Mouse (Mus musculus): ENCODE data around the gene Stab1. TPM values are rescaled to one million over a fixed set of nuclear protein-coding genes. Genes with fewer than 3 reads are reported as not detected.

Gene Stab1
- polyA plus RNA-seq, 1 experiment from 2014 or later = 32.2 TPM

DNA sequence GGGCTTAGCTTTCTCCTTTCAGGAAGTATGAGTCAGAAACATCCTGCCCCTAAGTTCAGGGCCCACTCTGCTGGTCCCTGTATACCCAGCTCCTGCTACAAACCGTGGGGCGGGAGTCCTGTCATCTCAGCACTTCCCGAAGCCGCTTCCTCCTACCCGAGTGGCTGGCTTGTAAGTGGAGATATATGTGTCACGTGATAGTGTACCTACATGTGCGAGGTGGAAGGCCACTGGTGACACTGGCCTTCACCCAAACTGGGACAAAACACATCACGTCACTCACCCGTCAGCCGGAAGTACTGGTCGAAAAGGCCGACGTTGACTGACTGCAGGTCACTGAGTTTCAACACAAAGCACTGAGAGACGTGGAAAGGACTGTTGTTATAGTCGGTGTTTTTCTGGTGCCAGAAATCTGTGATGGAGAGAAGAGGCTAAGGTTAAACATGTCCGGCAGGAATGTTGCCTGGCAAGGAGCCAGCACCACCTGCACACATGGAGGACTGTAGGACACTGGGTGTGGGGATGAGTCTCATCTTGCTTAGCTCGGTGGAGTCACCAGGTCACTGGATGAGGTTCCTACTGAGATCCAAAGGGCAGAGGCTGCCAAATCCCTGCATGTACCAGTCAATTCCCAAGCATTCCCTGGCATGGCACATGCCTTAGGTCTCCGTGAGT is 4.5 kb upstream of the Stab1 start:
- H3K27me3 ChIP-seq (ENCODE audit: control insufficient read depth, insufficient read depth, low read depth, low read length) = no peaks in the 10 kb centered on the region
- H3K9me3 ChIP-seq (replicated peaks; ENCODE audit: control insufficient read depth, low read length) = no peaks in the 10 kb centered on the region
- no peak overlapping the region for H3K9ac ChIP-seq (ENCODE audit: low read depth, low read length)
- H3K27ac ChIP-seq (ENCODE audit: low read length) = no peak overlapping the region
- no peak overlapping the region for H3K4me2 ChIP-seq (ENCODE audit: low read depth, low read length)
- no peak overlapping the region for H3K4me3 ChIP-seq (ENCODE audit: low read depth, low read length)
- peak; percentile 51 for ATAC-seq (ENCODE audit: low read depth)
- peaks cover 5% of the 10 kb centered on the region for H3K4me1 ChIP-seq (ENCODE audit: control insufficient read depth, low read depth, low read length)
- H3K36me3 ChIP-seq (ENCODE audit: control insufficient read depth, insufficient read depth) = peaks cover 40% of the 10 kb centered on the region
- 69% methylated on average over 18 of the region's 18 CpGs for WGBS (ENCODE audit: insufficient replicate concordance)

DNA sequence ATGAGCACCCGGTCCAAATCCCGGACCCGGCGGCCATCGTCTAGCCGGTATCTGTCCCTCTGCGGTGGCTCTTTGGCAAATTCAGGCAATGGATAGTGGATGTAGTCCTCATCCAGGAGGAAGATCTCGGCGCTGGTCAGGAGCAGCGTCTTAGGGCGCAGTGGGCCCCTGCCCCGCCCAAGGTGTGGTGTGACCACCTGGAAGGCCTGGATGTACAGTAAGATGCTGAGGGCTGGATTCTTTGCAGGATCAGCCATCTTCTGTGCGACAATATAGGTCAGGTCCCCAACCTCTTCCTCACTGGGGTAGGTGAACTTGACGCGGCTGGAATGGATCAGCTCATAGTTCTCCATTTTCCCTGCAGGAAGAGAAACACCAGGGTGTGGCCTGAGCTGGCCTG is 3.4 kb upstream of the Stab1 start:
- Histone ChIP-seq H3K9ac (ENCODE audit: low read depth, low read length) (no peak overlapping the region), H3K9me3 (replicated peaks; ENCODE audit: control insufficient read depth, low read length) (no peaks in the 10 kb centered on the region), H3K36me3 (ENCODE audit: control insufficient read depth, insufficient read depth) (peaks cover 37% of the 10 kb centered on the region), H3K4me2 (ENCODE audit: low read depth, low read length) (no peak overlapping the region), H3K27ac (ENCODE audit: low read length) (no peak overlapping the region), H3K4me1 (ENCODE audit: control insufficient read depth, low read depth, low read length) (peaks cover 5% of the 10 kb centered on the region), H3K4me3 (ENCODE audit: low read depth, low read length) (no peak overlapping the region), H3K27me3 (ENCODE audit: control insufficient read depth, insufficient read depth, low read depth, low read length) (no peaks in the 10 kb centered on the region)
- no peak for ATAC-seq (ENCODE audit: low read depth)
- WGBS (ENCODE audit: insufficient replicate concordance) = 87% methylated on average over 15 of the region's 15 CpGs

DNA sequence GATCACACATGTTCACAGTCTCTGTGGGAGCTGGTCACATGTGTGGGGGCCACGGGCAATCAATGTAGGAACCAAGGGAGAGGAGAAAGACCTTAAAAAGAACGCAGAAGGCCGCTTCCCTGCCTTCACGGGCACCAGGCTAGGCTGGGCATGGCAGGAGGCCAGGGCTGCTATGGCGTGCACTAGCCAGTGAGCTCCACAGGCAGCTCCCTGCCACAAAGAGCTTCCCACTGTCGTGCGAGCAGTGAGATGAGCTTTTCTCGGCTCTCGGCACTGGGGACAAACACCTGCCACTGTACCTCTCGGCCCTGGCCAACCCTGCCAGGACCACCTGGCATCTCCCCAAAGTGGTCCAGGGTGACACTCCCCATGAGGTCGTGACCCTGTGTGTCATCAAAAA is 2.9 kb upstream of the Stab1 start:
- WGBS (ENCODE audit: insufficient replicate concordance) = 81% methylated on average over 11 of the region's 11 CpGs
- H3K36me3 ChIP-seq (ENCODE audit: control insufficient read depth, insufficient read depth) = peaks cover 33% of the 10 kb centered on the region

DNA sequence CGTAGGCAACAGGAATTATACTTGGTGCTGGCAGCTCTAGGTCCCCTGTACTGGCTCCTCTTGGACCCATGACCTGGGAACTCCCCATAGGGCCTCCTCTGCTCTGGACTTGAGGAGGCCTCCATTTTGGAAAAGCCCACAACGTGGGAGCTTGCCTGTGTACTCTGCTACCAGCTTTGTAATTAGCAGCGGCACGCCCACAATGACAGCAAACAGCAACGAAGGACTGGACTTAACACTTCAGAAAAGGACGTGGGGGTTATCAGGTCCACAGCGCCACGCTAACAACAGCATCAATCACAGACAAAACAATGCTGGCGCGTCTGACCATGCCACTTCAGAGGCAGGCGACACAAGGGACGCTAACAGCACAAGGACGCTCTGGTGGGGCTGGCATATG is 2.5 kb upstream of the Stab1 start:
- Histone ChIP-seq H3K9ac (ENCODE audit: low read depth, low read length) (no peak overlapping the region), H3K36me3 (ENCODE audit: control insufficient read depth, insufficient read depth) (peaks cover 31% of the 10 kb centered on the region), H3K4me3 (ENCODE audit: low read depth, low read length) (no peak overlapping the region), H3K9me3 (replicated peaks; ENCODE audit: control insufficient read depth, low read length) (no peaks in the 10 kb centered on the region), H3K27ac (ENCODE audit: low read length) (no peak overlapping the region), H3K27me3 (ENCODE audit: control insufficient read depth, insufficient read depth, low read depth, low read length) (no peaks in the 10 kb centered on the region), H3K4me1 (ENCODE audit: control insufficient read depth, low read depth, low read length) (peaks cover 11% of the 10 kb centered on the region), H3K4me2 (ENCODE audit: low read depth, low read length) (no peak overlapping the region)
- WGBS (ENCODE audit: insufficient replicate concordance) = 80% methylated on average over 13 of the region's 13 CpGs
- no peak for ATAC-seq (ENCODE audit: low read depth)

More for the DNA sequence above, 2.9 kb upstream of the Stab1 start:
- no peaks in the 10 kb centered on the region for H3K27me3 ChIP-seq (ENCODE audit: control insufficient read depth, insufficient read depth, low read depth, low read length)
- ATAC-seq (ENCODE audit: low read depth) = no peak
- H3K9me3 ChIP-seq (replicated peaks; ENCODE audit: control insufficient read depth, low read length) = no peaks in the 10 kb centered on the region
- H3K27ac ChIP-seq (ENCODE audit: low read length) = no peak overlapping the region
- H3K9ac ChIP-seq (ENCODE audit: low read depth, low read length) = no peak overlapping the region
- H3K4me1 ChIP-seq (ENCODE audit: control insufficient read depth, low read depth, low read length) = peaks cover 7% of the 10 kb centered on the region
- no peak overlapping the region for H3K4me3 ChIP-seq (ENCODE audit: low read depth, low read length)
- H3K4me2 ChIP-seq (ENCODE audit: low read depth, low read length) = no peak overlapping the region

DNA sequence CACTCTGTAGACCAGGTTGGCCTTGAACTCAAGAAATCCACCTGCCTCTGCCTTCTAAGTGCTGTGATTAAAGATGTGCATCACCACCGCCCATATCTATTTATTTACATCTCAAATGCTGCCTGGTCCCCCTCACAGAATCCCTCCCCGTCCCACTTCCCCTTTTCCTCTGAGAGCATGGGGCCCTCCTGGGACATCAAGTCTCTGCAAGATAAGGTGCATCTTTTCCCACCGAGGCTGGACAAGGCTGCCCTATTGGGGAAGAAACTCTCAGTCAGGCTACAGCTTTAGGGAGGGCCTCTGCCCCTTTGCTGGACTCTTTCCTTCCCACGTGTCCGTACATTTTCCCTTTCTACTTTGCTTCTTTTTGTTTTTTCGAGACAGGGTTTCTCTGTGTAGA is 1.1 kb upstream of the Stab1 start:
- Histone ChIP-seq H3K36me3 (ENCODE audit: control insufficient read depth, insufficient read depth) (peaks cover 31% of the 10 kb centered on the region), H3K9me3 (replicated peaks; ENCODE audit: control insufficient read depth, low read length) (no peaks in the 10 kb centered on the region), H3K27me3 (ENCODE audit: control insufficient read depth, insufficient read depth, low read depth, low read length) (no peaks in the 10 kb centered on the region), H3K27ac (ENCODE audit: low read length) (no peak overlapping the region), H3K4me3 (ENCODE audit: low read depth, low read length) (no peak overlapping the region), H3K4me1 (ENCODE audit: control insufficient read depth, low read depth, low read length) (peaks cover 11% of the 10 kb centered on the region), H3K4me2 (ENCODE audit: low read depth, low read length) (no peak overlapping the region), H3K9ac (ENCODE audit: low read depth, low read length) (no peak overlapping the region)
- 19% methylated on average over 6 of the region's 6 CpGs for WGBS (ENCODE audit: insufficient replicate concordance)
- ATAC-seq (ENCODE audit: low read depth) = no peak

DNA sequence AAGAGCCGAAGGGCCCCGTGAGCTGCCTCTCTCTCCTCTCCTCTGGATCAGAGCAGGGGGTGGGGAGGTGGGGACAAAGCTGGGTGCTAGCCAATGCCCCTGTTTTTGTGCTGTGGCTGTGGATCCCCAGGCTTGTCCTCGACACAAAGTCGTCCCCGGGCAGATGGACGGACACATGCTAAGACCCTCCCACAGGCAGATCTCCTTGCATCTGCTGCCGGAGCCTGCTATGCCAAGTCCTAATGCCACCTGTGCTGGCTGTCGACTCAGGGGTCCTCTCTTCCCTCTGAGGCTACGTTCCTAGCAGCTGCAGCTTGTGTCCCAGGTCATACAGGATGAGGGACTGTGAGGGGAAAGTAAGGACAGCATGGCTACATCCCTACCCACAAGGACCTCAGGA is 1.6 kb downstream of the Stab1 start:
- no peak for ATAC-seq (ENCODE audit: low read depth)
- Histone ChIP-seq H3K4me2 (ENCODE audit: low read depth, low read length) (no peak overlapping the region), H3K4me1 (ENCODE audit: control insufficient read depth, low read depth, low read length) (peaks cover 16% of the 10 kb centered on the region), H3K9me3 (replicated peaks; ENCODE audit: control insufficient read depth, low read length) (no peaks in the 10 kb centered on the region), H3K27me3 (ENCODE audit: control insufficient read depth, insufficient read depth, low read depth, low read length) (no peaks in the 10 kb centered on the region), H3K4me3 (ENCODE audit: low read depth, low read length) (peak overlapping the region; percentile 5), H3K9ac (ENCODE audit: low read depth, low read length) (peak overlapping the region; percentile 26; the same call in 1 of the 2 replicates), H3K36me3 (ENCODE audit: control insufficient read depth, insufficient read depth) (peaks cover 9% of the 10 kb centered on the region), H3K27ac (ENCODE audit: low read length) (no peak overlapping the region)
- WGBS (ENCODE audit: insufficient replicate concordance) = 49% methylated on average over 9 of the region's 9 CpGs

DNA sequence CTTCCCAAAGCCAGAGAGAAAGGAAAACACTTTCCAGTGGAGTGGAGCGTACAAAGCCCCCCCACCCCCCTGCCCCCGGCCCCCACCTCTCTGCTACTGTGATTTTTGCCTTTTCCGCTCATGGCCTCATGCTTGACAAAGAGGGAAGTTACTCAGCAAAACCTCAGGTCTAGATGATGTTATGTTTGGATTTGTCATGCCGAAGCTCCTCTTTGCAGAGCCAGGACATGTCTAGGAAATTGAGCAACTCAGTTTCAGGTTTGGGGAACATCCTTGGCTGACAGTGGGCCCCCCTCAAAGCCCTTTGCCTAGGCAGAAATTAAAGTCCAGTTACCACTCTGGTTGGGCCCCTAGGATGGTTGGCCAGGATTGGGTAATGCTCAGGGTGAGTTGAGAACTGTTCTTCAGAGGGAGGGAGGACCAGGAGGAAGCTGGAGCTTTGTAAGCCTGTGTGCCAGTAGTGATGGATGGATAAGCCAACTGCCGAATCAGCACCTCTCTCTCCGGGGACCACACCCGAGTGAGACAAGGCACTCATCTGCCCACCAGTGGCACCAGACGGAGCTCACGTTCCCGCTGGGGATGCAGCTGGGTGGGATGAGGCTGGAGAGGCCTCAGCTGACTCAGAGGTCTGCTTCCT is 2.3 kb downstream of the Stab1 start:
- Histone ChIP-seq H3K4me3 (ENCODE audit: low read depth, low read length) (peak overlapping the region; percentile 5), H3K9ac (ENCODE audit: low read depth, low read length) (no peak overlapping the region; the same call in 1 of the 2 replicates), H3K36me3 (ENCODE audit: control insufficient read depth, insufficient read depth) (peaks cover 4% of the 10 kb centered on the region; the same call in 1 of the 2 replicates), H3K4me1 (ENCODE audit: control insufficient read depth, low read depth, low read length) (peaks cover 16% of the 10 kb centered on the region), H3K27me3 (ENCODE audit: control insufficient read depth, insufficient read depth, low read depth, low read length) (no peaks in the 10 kb centered on the region), H3K9me3 (replicated peaks; ENCODE audit: control insufficient read depth, low read length) (no peaks in the 10 kb centered on the region), H3K27ac (ENCODE audit: low read length) (no peak overlapping the region), H3K4me2 (ENCODE audit: low read depth, low read length) (peak overlapping the region; percentile 29)
- WGBS (ENCODE audit: insufficient replicate concordance) = 12% methylated on average over 10 of the region's 10 CpGs
- ATAC-seq (ENCODE audit: low read depth) = peak; percentile 15

DNA sequence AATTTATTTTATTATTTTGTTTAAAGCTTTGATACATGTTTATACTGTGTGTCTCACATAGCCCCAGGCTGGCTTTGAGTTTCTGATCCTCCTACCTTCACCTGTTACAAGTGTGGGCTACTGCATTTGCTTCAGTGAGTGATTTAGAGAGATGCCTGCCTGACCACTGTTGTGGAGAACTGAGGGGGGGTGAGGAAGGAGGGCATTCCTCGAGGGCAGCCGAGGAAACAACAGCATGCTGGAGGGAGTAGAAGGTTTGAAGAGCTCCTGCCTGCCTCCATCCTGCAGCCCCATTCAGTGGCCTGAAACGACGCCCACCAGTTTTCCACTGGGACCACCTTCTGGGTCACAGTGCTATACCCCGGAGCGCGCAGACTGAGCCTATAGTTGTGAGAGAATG is 3.0 kb downstream of the Stab1 start:
- ATAC-seq (ENCODE audit: low read depth) = no peak
- H3K27ac ChIP-seq (ENCODE audit: low read length) = no peak overlapping the region
- WGBS (ENCODE audit: insufficient replicate concordance) = 28% methylated on average over 7 of the region's 7 CpGs
- no peak overlapping the region for H3K4me2 ChIP-seq (ENCODE audit: low read depth, low read length)
- no peaks in the 10 kb centered on the region for H3K27me3 ChIP-seq (ENCODE audit: control insufficient read depth, insufficient read depth, low read depth, low read length)
- peaks cover under 1% of the 10 kb centered on the region; the same call in 1 of the 2 replicates for H3K36me3 ChIP-seq (ENCODE audit: control insufficient read depth, insufficient read depth)
- H3K9me3 ChIP-seq (replicated peaks; ENCODE audit: control insufficient read depth, low read length) = no peaks in the 10 kb centered on the region
- no peak overlapping the region for H3K4me3 ChIP-seq (ENCODE audit: low read depth, low read length)
- peaks cover 16% of the 10 kb centered on the region for H3K4me1 ChIP-seq (ENCODE audit: control insufficient read depth, low read depth, low read length)
- H3K9ac ChIP-seq (ENCODE audit: low read depth, low read length) = no peak overlapping the region

DNA sequence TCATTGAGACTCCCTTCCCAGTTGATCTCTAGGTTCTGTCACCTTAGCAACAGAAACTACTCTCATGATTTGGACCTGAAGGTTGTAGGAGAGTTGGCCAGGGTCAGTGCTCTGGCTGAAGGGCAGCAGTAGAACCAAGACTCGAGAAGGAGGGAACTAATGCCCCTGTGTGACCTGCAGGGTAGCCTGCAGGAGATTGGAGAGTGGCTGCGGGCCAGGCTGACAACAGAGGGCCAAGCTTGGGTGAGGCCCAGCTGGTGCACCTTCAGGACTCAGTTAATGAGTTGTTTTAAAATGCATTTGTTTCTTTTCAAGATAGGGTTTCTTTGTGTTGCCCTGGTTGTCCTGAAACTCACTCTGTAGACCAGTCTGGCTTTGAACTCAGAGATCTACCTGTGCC is 3.4 kb downstream of the Stab1 start:
- Histone ChIP-seq H3K9me3 (replicated peaks; ENCODE audit: control insufficient read depth, low read length) (no peaks in the 10 kb centered on the region), H3K9ac (ENCODE audit: low read depth, low read length) (no peak overlapping the region), H3K27me3 (ENCODE audit: control insufficient read depth, insufficient read depth, low read depth, low read length) (no peaks in the 10 kb centered on the region), H3K36me3 (ENCODE audit: control insufficient read depth, insufficient read depth) (no peaks in the 10 kb centered on the region), H3K27ac (ENCODE audit: low read length) (no peak overlapping the region), H3K4me1 (ENCODE audit: control insufficient read depth, low read depth, low read length) (peaks cover 16% of the 10 kb centered on the region), H3K4me2 (ENCODE audit: low read depth, low read length) (no peak overlapping the region), H3K4me3 (ENCODE audit: low read depth, low read length) (no peak overlapping the region)
- ATAC-seq (ENCODE audit: low read depth) = no peak
- 64% methylated on average over 2 of the region's 2 CpGs for WGBS (ENCODE audit: insufficient replicate concordance)

Measured in liver, embryonic 16.5 days (tissue).